Mouse (Mus musculus): ENCODE results near the gene Dnase2a. TPM values are rescaled to one million over a fixed set of nuclear protein-coding genes. Genes with fewer than 3 reads are reported as not detected.
"Not testable (repeated sequence)": the region's sequence is repeated elsewhere in the genome, so short reads cannot be mapped to it uniquely, and the experiment has no call there.

Dnase2a gene
- total RNA-seq, 2 experiments from 2014 or later, result 2.8 to 4.1 TPM

- intact Hi-C loops (cut with DNase I), result no loop called here
Observed at GRCm38 (mm10) chr8:84907493-84907892, 867 bp upstream of the Dnase2a start.

GRCm38 (mm10) chr8:84907979-84908378 is 381 bp upstream of the Dnase2a start:
- DNase-seq; intact Hi-C loops (cut with DNase I): not testable (repeated sequence)

More at GRCm38 (mm10) chr8:84907493-84907892, 867 bp upstream of the Dnase2a start:
- no peak for DNase-seq

- DNase-seq, result no peak
- intact Hi-C loops (cut with DNase I), result no loop called here
Observed at GRCm38 (mm10) chr8:84909162-84909767, 905 bp downstream of the Dnase2a start.

- no peak for DNase-seq
- intact Hi-C loops (cut with DNase I), result no loop called here
Observed at GRCm38 (mm10) chr8:84909949-84910348, 1.6 kb downstream of the Dnase2a start.

- intact Hi-C loops (cut with DNase I), result no loop called here
- no peak for DNase-seq
Observed at GRCm38 (mm10) chr8:84910551-84910950, 2.2 kb downstream of the Dnase2a start.

- DNase-seq, result no peak
- intact Hi-C loops (cut with DNase I), result no loop called here
Observed at GRCm38 (mm10) chr8:84911854-84912253, 3.5 kb downstream of the Dnase2a start.

- intact Hi-C loops (cut with DNase I), result no loop called here
- DNase-seq, result no peak
Observed at GRCm38 (mm10) chr8:84912391-84912790, 4.0 kb downstream of the Dnase2a start.

- intact Hi-C loops (cut with DNase I), result no loop called here
- DNase-seq, result peak; percentile 44
Observed at GRCm38 (mm10) chr8:84912895-84913501, 4.6 kb downstream of the Dnase2a start.

GRCm38 (mm10) chr8:84913502-84913900 is 5.1 kb downstream of the Dnase2a start:
- no peak for DNase-seq
- intact Hi-C loops (cut with DNase I), result no loop called here

GRCm38 (mm10) chr8:84913960-84914359 is 5.6 kb downstream of the Dnase2a start:
- intact Hi-C loops (cut with DNase I), result no loop called here
- DNase-seq, result no peak

- DNase-seq, result no peak
Observed at GRCm38 (mm10) chr8:84915269-84915668, 6.9 kb downstream of the Dnase2a start.

GRCm38 (mm10) chr8:84917781-84918180 is 9.4 kb downstream of the Dnase2a start:
- no peak for DNase-seq
- intact Hi-C loops (cut with DNase I), result no loop called here

More at GRCm38 (mm10) chr8:84915269-84915668, 6.9 kb downstream of the Dnase2a start:
- intact Hi-C loops (cut with DNase I), result no loop called here

- no peak for DNase-seq
- intact Hi-C loops (cut with DNase I), result no loop called here
Observed at GRCm38 (mm10) chr8:84918646-84919045, 10.3 kb downstream of the Dnase2a start.

GRCm38 (mm10) chr8:84921596-84921995 is 13.2 kb downstream of the Dnase2a start:
- intact Hi-C loops (cut with DNase I), result no loop called here
- DNase-seq, result no peak

- DNase-seq, result no peak
- intact Hi-C loops (cut with DNase I), result no loop called here
Observed at GRCm38 (mm10) chr8:84925557-84925956, 17.2 kb downstream of the Dnase2a start.

GRCm38 (mm10) chr8:84927513-84927912 is 19.2 kb downstream of the Dnase2a start:
- DNase-seq, result no peak
- intact Hi-C loops (cut with DNase I), result no loop called here

GRCm38 (mm10) chr8:84928456-84929306 is 20.3 kb downstream of the Dnase2a start:
- peak; percentile 82 for DNase-seq
- intact Hi-C loops (cut with DNase I), result no loop called here

- intact Hi-C loops (cut with DNase I), result no loop called here
- DNase-seq, result no peak
Observed at GRCm38 (mm10) chr8:84930582-84930981, 22.2 kb downstream of the Dnase2a start.

- no peak for DNase-seq
- intact Hi-C loops (cut with DNase I), result no loop called here
Observed at GRCm38 (mm10) chr8:84933767-84934559, 25.6 kb downstream of the Dnase2a start.

GRCm38 (mm10) chr8:84934860-84935259 is 26.5 kb downstream of the Dnase2a start:
- intact Hi-C loops (cut with DNase I), result no loop called here
- DNase-seq, result peak; percentile 83

- DNase-seq, result no peak
Observed at GRCm38 (mm10) chr8:84935489-84935888, 27.1 kb downstream of the Dnase2a start.

More at GRCm38 (mm10) chr8:84935489-84935888, 27.1 kb downstream of the Dnase2a start:
- intact Hi-C loops (cut with DNase I), result no loop called here
